Mouse (Mus musculus): ENCODE measurements around the gene Dnmt1.
"Not testable (repeated sequence)": the region's sequence is repeated elsewhere in the genome, so short reads cannot be mapped to it uniquely, and the experiment has no call there.

Gene Dnmt1

DNA sequence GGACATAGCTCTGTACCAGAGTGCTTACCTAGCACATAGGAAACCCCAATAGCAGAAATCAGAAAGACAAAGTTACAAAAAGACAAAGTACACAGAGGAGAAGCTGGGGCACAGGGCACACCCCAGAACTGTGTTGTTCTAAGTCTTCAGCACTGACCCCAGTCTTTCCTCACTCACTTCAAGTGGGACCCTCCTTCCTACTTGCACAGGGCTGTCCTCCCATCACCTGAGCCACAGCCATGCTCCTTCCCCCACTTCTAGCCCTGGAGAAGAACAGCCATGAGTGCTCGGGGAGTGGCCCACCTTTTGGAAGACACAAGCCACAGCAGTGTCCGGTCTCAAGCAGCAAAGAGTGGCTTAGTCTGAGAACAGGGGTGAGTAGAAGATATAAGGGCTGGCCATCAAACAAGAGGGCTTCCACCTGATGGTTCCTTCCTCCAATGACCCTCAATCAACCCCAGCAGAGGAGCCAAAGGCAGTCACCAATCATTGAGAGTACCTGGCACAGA is at the start of gene Dnmt1:
Dnmt1 (minus strand) TSS at position 459 of the 509 bp plus-strand sequence.
- no peak for DNase-seq (ENCODE audit: low spot score in 2 of 2)

GRCm38 (mm10) chr9:21008007-21008406 is 48.3 kb upstream of the Dnmt1 start:
- DNase-seq (ENCODE audit: low spot score in 2 of 2), result no peak

DNA sequence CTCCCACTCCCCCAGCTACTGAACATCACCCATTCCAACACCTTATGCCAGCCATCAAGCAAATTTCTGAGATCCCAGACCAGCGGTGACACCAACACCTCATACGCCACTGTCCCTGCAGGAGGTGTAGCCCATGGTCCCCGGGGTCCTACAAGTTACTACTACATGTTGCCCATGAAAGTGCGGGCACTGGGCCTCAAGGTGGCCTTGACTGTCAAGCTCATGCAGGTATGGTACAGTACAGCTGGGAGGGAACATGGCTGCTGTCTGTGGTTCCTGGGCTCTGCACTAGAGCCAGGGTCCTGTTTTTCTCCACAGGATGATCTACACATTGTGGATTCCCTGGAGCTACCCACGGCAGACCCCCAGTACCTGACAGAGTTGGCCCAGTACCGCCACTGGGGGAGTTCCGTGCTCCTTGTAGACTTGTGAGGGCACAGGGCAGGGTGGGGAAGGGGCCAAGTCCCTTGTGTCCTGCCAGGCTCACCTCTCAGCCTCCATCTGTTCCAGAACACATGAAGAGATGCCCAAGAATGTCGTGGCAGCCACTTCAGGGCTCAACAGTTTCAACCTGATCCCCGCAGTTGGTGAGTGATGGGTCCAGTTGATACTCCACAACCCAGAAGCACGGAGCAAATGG is 47.7 kb upstream of the Dnmt1 start:
- DNase-seq (ENCODE audit: low spot score in 2 of 2), result no peak

- peak; percentile 83 to 84 for DNase-seq (ENCODE audit: low spot score in 2 of 2)
These were observed 43.2 kb upstream of the Dnmt1 start, which contains the start of gene Mrpl4 for GRCm38 (mm10) chr9:21002627-21003551. Mrpl4 (plus strand) TSS chr9:21002738.

- DNase-seq (ENCODE audit: low spot score in 2 of 2), result no peak
These were observed 42.6 kb upstream of the Dnmt1 start for GRCm38 (mm10) chr9:21002270-21002626.

- no peak for DNase-seq (ENCODE audit: low spot score in 2 of 2)
These were observed 42.0 kb upstream of the Dnmt1 start for GRCm38 (mm10) chr9:21001651-21002200.

- DNase-seq (ENCODE audit: low spot score in 2 of 2), result no peak
These were observed 41.1 kb upstream of the Dnmt1 start for GRCm38 (mm10) chr9:21000811-21001210.

GRCm38 (mm10) chr9:20998337-20998736 is 38.6 kb upstream of the Dnmt1 start:
- DNase-seq (ENCODE audit: low spot score in 2 of 2), result not testable (repeated sequence)

DNA sequence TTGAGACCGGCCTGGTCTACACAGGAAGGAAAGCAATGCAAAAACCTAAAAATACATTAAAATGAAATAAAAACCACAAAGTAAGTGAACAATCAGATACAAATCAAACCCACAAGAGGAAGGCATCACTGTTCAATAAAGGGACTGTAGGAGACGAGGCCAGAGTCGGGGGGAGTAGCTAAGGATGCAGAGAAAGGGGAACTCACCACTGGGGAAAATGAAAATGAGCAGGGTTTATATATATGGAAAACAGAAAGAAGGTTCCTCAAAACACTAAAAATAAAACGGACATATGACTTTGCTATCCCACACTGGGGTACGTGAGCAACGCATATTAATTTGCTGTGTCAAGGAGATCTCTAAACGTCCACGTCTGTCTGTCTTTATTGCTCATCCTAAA is 37.4 kb upstream of the Dnmt1 start:
- no peak for DNase-seq (ENCODE audit: low spot score in 2 of 2)

- no peak for DNase-seq (ENCODE audit: low spot score in 2 of 2)
These were observed 35.4 kb upstream of the Dnmt1 start for GRCm38 (mm10) chr9:20995069-20995468.

DNA sequence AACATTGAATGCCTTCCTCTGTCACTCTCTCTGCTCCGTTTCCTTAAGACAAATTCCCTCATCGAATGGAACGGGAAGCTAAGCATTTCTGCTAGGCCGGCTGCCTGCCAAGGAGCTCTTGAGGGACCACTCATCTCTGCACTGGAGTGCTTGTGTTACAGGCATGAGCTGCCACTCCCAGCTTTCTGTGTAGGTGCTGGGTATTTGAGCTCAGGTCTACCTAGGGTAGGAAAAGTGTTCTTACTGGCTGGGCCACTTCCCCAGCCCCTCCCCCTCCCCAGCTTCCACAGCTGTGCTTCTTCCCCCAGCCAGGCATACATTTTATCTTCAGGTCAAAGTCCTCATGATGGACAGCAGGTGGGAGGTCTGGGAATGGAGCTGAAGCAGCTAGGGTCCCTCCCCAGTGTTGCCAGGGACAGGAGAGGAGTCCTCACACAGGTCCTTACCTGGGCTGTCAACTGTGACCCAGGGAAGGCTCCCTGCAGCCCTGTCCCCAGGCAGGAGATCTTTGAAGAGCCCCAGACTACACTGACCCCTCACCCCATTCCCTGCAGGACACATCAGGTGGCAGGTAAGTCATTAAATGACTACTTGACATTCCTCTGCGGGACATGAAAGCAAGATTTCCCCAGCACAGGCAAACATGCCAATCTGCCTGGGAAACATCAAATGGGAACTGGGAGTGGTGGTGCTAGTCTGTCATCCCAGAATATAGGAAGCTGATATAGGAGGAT is 33.6 kb upstream of the Dnmt1 start:
- no peak for DNase-seq (ENCODE audit: low spot score in 2 of 2)

GRCm38 (mm10) chr9:20991587-20991986 is 31.9 kb upstream of the Dnmt1 start:
- no peak for DNase-seq (ENCODE audit: low spot score in 2 of 2)

DNA sequence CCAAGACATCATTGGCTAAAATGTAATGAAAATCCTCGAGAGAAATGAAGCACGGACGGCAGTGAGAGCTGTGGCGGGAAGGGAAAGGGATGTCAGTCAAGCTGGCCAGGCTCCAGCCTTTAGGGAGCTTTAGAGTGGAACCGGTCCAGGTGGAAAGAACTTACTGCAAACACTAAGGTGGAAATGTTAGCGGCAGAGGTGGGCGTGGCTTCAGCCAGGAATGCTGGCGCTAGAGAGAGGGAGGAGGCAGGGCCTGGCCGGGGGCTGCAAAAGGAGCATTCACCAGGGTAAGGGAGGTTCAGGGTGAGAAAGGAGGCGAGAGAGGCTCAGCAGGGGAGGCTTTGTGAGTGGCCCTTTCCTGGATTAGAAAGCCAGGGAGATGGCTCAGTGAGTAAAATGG is 31.2 kb upstream of the Dnmt1 start:
- DNase-seq (ENCODE audit: low spot score in 2 of 2), result no peak

DNA sequence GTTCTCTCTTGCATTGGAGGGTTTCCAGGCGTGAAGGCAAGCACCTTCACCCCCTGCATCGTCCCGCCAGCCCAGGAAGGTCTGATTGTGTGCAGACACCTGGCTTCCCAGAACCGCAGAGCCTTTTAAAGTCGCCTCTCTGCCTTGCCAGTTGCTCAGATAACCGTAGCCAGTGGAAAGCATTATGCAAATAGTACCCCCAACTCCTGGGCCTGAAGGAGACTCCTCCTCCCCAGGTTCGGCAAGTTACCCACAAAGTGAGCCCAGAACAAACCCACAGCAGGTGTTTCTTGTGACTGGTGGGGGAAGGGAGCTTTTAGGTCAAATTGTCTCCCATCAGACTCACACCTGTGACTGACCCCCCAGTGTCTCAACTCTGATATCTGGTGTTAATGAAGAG is 28.3 kb upstream of the Dnmt1 start:
- DNase-seq (ENCODE audit: low spot score in 2 of 2), result no peak

- no peak for DNase-seq (ENCODE audit: low spot score in 2 of 2)
These were observed 27.4 kb upstream of the Dnmt1 start for GRCm38 (mm10) chr9:20986952-20987686.

GRCm38 (mm10) chr9:20983169-20983568 is 23.5 kb upstream of the Dnmt1 start:
- no peak for DNase-seq (ENCODE audit: low spot score in 2 of 2)

- no peak for DNase-seq (ENCODE audit: low spot score in 2 of 2)
These were observed 22.5 kb upstream of the Dnmt1 start for GRCm38 (mm10) chr9:20982171-20982570.

GRCm38 (mm10) chr9:20979769-20980168 is 20.1 kb upstream of the Dnmt1 start:
- no peak for DNase-seq (ENCODE audit: low spot score in 2 of 2)

DNA sequence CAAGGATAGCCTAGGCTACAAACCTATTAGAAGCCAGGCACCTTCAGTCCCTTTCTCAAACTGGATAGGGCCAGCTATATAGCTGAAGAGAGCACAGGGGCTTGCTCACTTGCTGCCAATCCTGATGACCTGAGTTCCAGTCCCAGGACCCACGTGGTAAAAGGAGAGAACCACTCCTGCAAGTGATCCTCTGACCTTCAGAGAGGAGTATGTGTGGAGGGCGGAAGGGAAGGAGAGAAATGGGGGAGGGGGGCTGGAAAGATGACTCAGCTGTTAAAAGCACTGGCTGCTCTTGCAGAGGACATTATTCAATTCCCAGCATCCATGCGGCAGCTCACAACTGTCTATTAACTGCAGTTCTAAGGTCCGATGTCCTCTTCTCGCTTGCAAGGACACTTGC is 19.5 kb upstream of the Dnmt1 start:
- DNase-seq (ENCODE audit: low spot score in 2 of 2), result no peak

GRCm38 (mm10) chr9:20978409-20979095 is 18.9 kb upstream of the Dnmt1 start:
- DNase-seq (ENCODE audit: low spot score in 2 of 2), result no peak
